Mouse (Mus musculus): ENCODE results near the gene 4930518I15Rik.

The 4930518I15Rik gene

GRCm38 (mm10) chr2:156843331-156843730 is 14.4 kb downstream of the 4930518I15Rik start:
- WGBS, result 81% methylated on average over 10 of the region's 10 CpGs

DNA sequence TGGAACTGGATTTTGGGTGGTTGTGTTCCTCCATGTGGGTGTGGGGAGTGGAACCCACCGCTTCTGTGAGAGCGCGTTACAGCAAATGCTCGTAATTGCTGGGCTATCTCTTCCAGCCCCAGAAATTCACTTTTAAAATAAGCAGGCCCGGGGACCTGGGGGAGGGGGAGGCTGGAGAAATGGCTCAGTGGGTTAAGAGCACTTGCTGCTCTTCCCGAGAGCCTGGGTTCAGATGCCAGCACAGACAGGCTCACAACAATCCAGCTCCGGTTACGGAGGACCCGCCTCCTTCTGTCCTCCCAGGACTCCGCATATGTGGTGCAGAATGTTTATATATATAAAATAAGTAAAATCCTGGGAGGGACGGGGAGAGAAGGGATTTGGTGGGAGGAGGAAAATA is 15.0 kb downstream of the 4930518I15Rik start:
- 73% methylated on average over 11 of the region's 11 CpGs for WGBS

- WGBS, result 41% methylated on average over 20 of the region's 20 CpGs
Observed at GRCm38 (mm10) chr2:156841841-156842706, 15.7 kb downstream of the 4930518I15Rik start.

GRCm38 (mm10) chr2:156841028-156841840 is 16.5 kb downstream of the 4930518I15Rik start:
- WGBS, result 2% methylated on average over 41 of the region's 42 CpGs

GRCm38 (mm10) chr2:156840301-156841027 is 17.3 kb downstream of the 4930518I15Rik start:
- under 1% methylated on average over 68 of the region's 79 CpGs for WGBS

GRCm38 (mm10) chr2:156839319-156840191 is 18.2 kb downstream of the 4930518I15Rik start, which contains the start of gene Tgif2:
Tgif2 (plus strand) TSS chr2:156840007.
- WGBS, result 23% methylated on average over 61 of the region's 61 CpGs

DNA sequence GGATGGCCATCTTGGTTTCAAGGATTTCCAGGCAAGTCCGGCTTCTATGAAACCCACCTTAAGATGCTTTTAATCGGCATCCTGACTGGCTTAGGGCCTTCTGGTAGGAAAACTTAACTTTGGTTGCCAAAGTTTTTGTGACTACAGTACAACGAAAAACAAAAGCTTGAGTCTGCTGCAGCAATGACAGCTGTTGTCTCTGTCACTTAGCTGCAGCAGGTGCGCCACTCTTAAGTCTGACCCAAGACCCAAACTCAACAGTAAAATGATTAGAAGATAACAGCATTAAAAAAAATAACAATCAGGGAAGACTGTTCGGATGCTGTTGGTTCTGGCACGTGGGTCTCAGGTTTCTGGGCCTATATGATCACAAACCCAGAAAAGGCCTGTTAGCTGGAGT is 18.9 kb downstream of the 4930518I15Rik start:
- 88% methylated on average over 6 of the region's 6 CpGs for WGBS

DNA sequence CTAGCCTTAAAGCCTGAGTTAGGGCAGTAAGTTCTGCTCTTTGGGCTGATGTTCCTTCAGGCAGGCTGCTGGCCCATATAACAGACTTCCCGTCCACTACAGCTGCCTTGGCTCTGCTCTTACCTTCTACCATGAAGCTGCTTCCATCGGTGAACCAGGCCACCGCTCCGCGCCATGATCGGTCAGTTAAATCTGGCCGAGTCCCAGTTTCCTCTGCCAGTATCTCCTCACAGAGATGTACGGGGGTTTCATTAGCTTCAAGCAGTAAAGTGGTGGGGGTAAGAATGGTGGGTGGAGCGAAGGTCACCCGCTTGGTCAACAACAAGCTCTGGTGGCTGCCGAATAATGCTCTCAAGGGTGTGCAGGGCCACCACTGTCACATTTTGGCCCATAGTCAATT is 23.4 kb downstream of the 4930518I15Rik start:
- WGBS, result 97% methylated on average over 11 of the region's 11 CpGs

- WGBS, result 85% methylated on average over 6 of the region's 6 CpGs
Observed at GRCm38 (mm10) chr2:156825128-156825527, 32.6 kb downstream of the 4930518I15Rik start.

DNA sequence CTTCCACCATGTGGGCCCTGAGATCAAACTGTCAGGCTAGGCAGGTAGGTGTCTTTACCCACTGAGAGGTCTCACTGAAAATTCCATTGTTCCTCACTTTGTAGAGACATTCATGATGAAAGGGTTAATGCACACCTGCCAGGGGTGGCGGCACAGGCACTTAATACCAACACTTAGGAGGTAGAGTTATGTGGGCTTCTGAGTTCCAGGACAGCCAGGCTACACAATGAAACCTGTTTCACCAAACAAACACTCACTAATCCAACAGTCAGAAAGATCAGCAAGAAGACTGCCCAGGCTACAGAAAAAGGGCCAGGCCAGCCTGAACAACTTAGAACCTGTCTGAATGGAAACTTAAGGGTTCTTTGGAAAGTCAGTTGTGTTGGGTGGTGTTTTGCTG is 41.6 kb downstream of the 4930518I15Rik start:
- 82% methylated on average over 1 of the region's 1 CpGs for WGBS

- 96% methylated on average over 3 of the region's 3 CpGs for WGBS
Observed at GRCm38 (mm10) chr2:156815412-156815811, 42.3 kb downstream of the 4930518I15Rik start.

GRCm38 (mm10) chr2:156814893-156815292 is 42.9 kb downstream of the 4930518I15Rik start:
- 57% methylated on average over 5 of the region's 5 CpGs for WGBS

DNA sequence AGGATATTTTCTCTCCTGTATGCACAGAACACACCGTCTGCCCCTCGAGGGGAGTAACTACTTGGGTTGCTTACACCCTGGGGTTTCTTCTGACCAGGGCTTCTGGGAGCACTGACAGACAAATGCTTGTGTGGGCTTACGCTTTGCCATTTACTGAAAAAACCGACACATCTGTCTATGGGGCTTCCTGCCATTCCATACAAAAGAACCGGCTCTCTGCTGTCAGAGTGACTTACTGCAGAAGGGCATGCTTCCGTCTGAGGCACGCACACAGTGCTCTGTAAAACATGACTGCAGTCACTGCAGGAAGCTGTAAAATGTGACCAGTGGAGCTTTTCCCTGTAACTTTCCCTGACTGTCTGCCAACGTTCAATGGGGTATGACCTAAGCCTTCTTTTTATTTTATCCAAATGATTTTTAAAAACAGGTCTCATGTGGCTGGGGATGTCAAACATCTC is 43.4 kb downstream of the 4930518I15Rik start:
- 48% methylated on average over 8 of the region's 8 CpGs for WGBS

DNA sequence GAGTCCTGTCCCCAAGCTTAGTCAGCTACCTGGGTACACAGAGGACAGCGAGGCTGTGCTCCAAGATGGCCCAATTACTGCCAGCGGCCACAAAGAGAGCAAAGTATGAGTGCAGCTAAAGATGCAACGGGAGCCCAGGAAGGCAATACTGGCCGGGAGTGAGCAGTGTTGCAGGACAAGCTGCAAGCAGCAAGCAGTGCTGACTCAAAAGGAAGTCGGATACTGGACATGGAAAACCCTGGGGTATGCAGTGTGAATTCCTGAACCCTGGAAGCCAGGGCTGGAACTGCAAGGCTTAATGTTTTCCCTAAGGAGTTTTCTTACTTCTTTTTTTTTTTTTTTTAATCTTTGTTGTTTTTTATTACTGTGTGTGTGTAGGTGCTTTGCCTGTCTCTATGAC is 46.2 kb downstream of the 4930518I15Rik start:
- 78% methylated on average over 5 of the region's 5 CpGs for WGBS

DNA sequence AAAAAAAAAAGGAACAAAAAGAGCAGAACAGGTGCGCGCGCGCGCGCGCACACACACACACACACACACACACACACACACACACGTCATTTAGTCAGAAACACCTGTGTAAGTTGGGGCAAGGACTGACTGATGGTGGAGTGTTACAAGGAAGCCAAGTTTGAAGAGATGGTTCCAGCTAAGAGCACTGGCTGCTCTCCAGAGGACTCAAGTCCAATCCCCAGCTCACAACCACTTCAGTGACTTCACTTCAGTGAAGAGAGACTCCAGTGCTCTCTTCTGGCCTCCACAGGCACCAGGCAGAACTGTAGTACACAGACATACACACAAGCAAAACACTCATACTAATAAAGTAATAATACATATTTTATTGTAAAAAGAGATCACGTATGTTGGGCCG is 47.0 kb downstream of the 4930518I15Rik start:
- WGBS, result 98% methylated on average over 10 of the region's 10 CpGs

DNA sequence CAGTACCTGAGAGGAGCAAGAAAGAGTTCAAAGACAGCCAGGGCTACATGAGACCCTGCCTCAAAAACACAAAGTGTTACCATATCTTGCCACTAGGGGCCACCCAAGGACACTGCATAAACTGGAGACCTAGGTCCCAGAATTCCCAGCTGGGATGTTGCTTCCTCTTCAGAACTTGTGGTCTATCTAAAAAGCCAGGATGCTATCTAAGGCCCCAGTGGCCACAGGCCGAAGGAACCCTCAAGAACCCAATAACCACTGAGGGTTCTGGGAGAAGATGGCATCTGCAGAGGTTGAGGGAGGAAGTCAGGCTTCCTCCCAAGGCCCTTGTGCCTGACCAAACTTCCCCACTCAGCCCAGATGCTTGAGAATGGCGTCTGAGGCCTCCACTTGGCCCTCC is 48.2 kb downstream of the 4930518I15Rik start:
- WGBS, result 37% methylated on average over 2 of the region's 2 CpGs

GRCm38 (mm10) chr2:156806886-156807285 is 50.9 kb downstream of the 4930518I15Rik start:
- 80% methylated on average over 6 of the region's 6 CpGs for WGBS

Measured in cerebral cortex, adult 2 months (tissue).